Mouse (Mus musculus) adrenal gland, postnatal 0 days (tissue): ENCODE results near the gene Sytl1. TPM values are rescaled to one million over a fixed set of nuclear protein-coding genes. Genes with fewer than 3 reads are reported as not detected.

Experiments used
- polyA plus RNA-seq: library from polyadenylated mRNA; unstranded; fragments of >200 nt; fragmentation: Nextera tagmentation; extraction: Ambion mirVana; gene quantifications from 2 replicates; pipeline ENCODE4 v1.2.1, GENCODE M21; 2015

Gene Sytl1
- polyA plus RNA-seq, result 1.5 and 1.7 TPM in 2 replicates

GRCm38 (mm10) chr4:133262882-133263281 lies at the start of gene Sytl1:
Gene Sytl1 (minus strand): TSS chr4:133263113.

GRCm38 (mm10) chr4:133277104-133278026 lies 14.5 kb upstream of the Sytl1 start, which contains the start of gene Tmem222:
Gene Tmem222 (minus strand): TSS chr4:133277792.

GRCm38 (mm10) chr4:133240490-133240921 lies 22.4 kb downstream of the Sytl1 start, which contains the start of gene Map3k6:
Gene Map3k6 (plus strand): TSS chr4:133240818.

GRCm38 (mm10) chr4:133211751-133212561 lies 51.0 kb downstream of the Sytl1 start, which contains the start of the genes Cd164l2 and Gpr3:
Gene Cd164l2 (plus strand): TSS chr4:133212131.
Gene Gpr3 (minus strand): TSS chr4:133212536.

Other genes starting within 250 kb of the Sytl1 start
- gene Wasf2, start 132.6 kb downstream of the Sytl1 start, polyA plus RNA-seq, result 55.3 and 71.4 TPM in 2 replicates
- gene Cd164l2, start 51.0 kb downstream of the Sytl1 start, polyA plus RNA-seq, result 2.2 and 2.9 TPM in 2 replicates
- gene Gpr3, start 50.6 kb downstream of the Sytl1 start, polyA plus RNA-seq, result 0.12 TPM in 1 of 2 replicates, not detected in the other
- gene Map3k6, start 22.3 kb downstream of the Sytl1 start, polyA plus RNA-seq, result 5.4 and 6.8 TPM in 2 replicates
- gene Tmem222, start 14.7 kb upstream of the Sytl1 start, polyA plus RNA-seq, result 80.3 and 102 TPM in 2 replicates
- 11.5 and 11.7 TPM in 2 replicates for gene Wdtc1, start 90.4 kb upstream of the Sytl1 start, polyA plus RNA-seq
- 6.0 and 9.6 TPM in 2 replicates for gene Slc9a1, start 106.6 kb upstream of the Sytl1 start, polyA plus RNA-seq
- gene Tent5b, start 217.0 kb upstream of the Sytl1 start, polyA plus RNA-seq, result 1.3 and 1.5 TPM in 2 replicates
- gene Trnp1, start 235.4 kb upstream of the Sytl1 start, polyA plus RNA-seq, result 4.7 and 15.7 TPM in 2 replicates